Mouse (Mus musculus): ENCODE results near the gene Pebp1.

DNA sequence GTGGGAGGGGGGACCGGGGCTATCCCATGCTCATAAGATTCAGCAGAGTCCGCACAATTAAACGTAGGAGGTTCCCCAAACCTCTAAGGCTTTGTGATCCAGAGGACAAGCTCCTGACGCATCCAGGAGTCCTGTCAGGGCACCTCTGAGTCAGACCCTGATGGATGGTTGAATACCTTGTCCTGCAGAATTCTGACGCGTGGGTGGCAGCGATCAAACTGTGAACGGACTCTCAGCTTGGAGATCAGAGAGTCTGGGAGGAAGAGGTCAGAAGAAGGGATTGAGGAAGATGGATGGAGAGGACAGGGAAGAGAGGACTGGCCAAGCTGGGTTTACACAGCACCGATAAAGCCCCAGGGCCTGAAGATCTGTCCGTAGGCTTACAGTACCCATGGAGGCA lies 26.5 kb upstream of the Pebp1 start:
- TF ChIP-seq CTCF (IDR thresholded peaks at IDR 0.05; ENCODE audit: control insufficient read depth, insufficient read depth, insufficient replicate concordance, low read depth, low read length) (no peak), POLR2A (IDR thresholded peaks at IDR 0.05; ENCODE audit: control insufficient read depth, low read depth, low read length) (no peak)
